Mouse (Mus musculus) frontal cortex, adult 2 months (tissue): ENCODE measurements around the gene Eps15l1. TPM values are rescaled to one million over a fixed set of nuclear protein-coding genes. Genes with fewer than 3 reads are reported as not detected.

ENCODE experiments used
- DNase-seq, 2 experiments: peaks; one replicate each; pipeline ENCODE4 v3.0.0; 2022; ENCODE audit warnings: low spot score in 1 of 2; ENCODE audit errors: extremely low spot score in 1 of 2
- polyA plus RNA-seq: library from polyadenylated mRNA; depleted of rRNA; stranded (reverse); fragments of >200 nt; gene quantifications from 2 replicates; pipeline ENCODE4 v1.2.3, GENCODE M21; 2012; rRNA removed

The Eps15l1 gene
- polyA plus RNA-seq, 1 experiment, result 81.8 TPM

GRCm38 (mm10) chr8:72298928-72299327, 122.3 kb downstream of the Eps15l1 start:
- no peak for DNase-seq

- no peak for DNase-seq
These were observed 124.7 kb downstream of the Eps15l1 start for GRCm38 (mm10) chr8:72296561-72296960.

GRCm38 (mm10) chr8:72295679-72296078, 125.6 kb downstream of the Eps15l1 start:
- peak; percentile 55 to 63 for DNase-seq

DNA sequence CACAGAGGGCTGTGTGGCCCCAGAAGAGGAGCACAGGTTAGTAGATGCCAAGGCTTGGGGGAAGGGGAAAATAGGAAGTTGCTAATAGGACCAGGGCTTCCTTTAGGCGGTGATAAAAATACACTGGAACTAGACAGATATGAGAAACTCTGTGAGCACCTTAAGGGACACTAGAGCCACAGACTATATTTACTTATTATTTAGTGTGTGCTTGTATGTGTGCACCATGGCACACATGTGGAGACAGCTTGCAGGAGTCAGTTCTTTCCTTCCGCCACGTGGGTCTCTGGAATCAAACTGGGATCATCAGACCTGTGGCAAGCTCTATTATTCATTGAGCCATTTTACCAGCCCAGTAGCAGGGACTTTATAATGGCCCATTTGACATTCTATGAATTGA, 126.1 kb downstream of the Eps15l1 start:
- no peak for DNase-seq

GRCm38 (mm10) chr8:72293309-72293708, 128.0 kb downstream of the Eps15l1 start:
- no peak for DNase-seq

GRCm38 (mm10) chr8:72291104-72291503, 130.2 kb downstream of the Eps15l1 start:
- no peak for DNase-seq

Other genes starting within 250 kb of the Eps15l1 start
- 0.06 and 0.12 TPM in 2 replicates for gene Hsh2d, start 231.8 kb downstream of the Eps15l1 start, polyA plus RNA-seq
- 0.06 and 0.21 TPM in 2 replicates for gene Cib3, start 208.6 kb downstream of the Eps15l1 start, polyA plus RNA-seq
- gene Gm11034, start 207.8 kb downstream of the Eps15l1 start, polyA plus RNA-seq, result not detected in 2 replicates
- 77.5 and 79.3 TPM in 2 replicates for gene Fam32a, start 201.7 kb downstream of the Eps15l1 start, polyA plus RNA-seq
- 111 and 115 TPM in 2 replicates for gene Ap1m1, start 181.4 kb downstream of the Eps15l1 start, polyA plus RNA-seq
- gene Gm10282, start 116.2 kb downstream of the Eps15l1 start, polyA plus RNA-seq, result 3.7 and 6.4 TPM in 2 replicates
- gene Klf2, start 102.4 kb downstream of the Eps15l1 start, polyA plus RNA-seq, result 10.3 and 18.3 TPM in 2 replicates
- 0.58 and 0.61 TPM in 2 replicates for gene Calr3, start 22.4 kb upstream of the Eps15l1 start, polyA plus RNA-seq
- 9.6 and 10.0 TPM in 2 replicates for gene 1700030K09Rik, start 22.4 kb upstream of the Eps15l1 start, polyA plus RNA-seq
- gene Cherp, start 53.8 kb upstream of the Eps15l1 start, polyA plus RNA-seq, result 51.4 and 57.2 TPM in 2 replicates
- gene Slc35e1, start 71.2 kb upstream of the Eps15l1 start, polyA plus RNA-seq, result 31.5 and 32.4 TPM in 2 replicates
- 7.9 and 9.0 TPM in 2 replicates for gene Med26, start 126.8 kb upstream of the Eps15l1 start, polyA plus RNA-seq
- gene Smim7, start 149.6 kb upstream of the Eps15l1 start, polyA plus RNA-seq, result 79.4 and 83.3 TPM in 2 replicates
- gene Tmem38a, start 150.6 kb upstream of the Eps15l1 start, polyA plus RNA-seq, result 141 TPM in 2 replicates
- gene Nwd1, start 225.3 kb upstream of the Eps15l1 start, polyA plus RNA-seq, result 23.8 and 26.4 TPM in 2 replicates